Mouse (Mus musculus) splenic B cell, adult 2 months (primary cell): ENCODE measurements around the gene Dnah17.

Experiments
- DNase-seq: peaks from one replicate; pipeline ENCODE4 v3.0.0-alpha.2; 2011; ENCODE audit warnings: low read depth, low spot score
- H3K27me3 ChIP-seq: 2 replicates; pipeline ENCODE4 v1.6.1; 2012; ENCODE audit warnings: mild to moderate bottlenecking, low read length, moderate library complexity, mixed read lengths; ENCODE audit not compliant: control insufficient read depth, poor library complexity, insufficient read depth, severe bottlenecking
- H3K36me3 ChIP-seq: 2 replicates; pipeline ENCODE4 v1.6.1; 2012; ENCODE audit warnings: mild to moderate bottlenecking, low read length, moderate library complexity, mixed read lengths; ENCODE audit not compliant: control insufficient read depth, poor library complexity, insufficient read depth, severe bottlenecking

The Dnah17 gene

DNA sequence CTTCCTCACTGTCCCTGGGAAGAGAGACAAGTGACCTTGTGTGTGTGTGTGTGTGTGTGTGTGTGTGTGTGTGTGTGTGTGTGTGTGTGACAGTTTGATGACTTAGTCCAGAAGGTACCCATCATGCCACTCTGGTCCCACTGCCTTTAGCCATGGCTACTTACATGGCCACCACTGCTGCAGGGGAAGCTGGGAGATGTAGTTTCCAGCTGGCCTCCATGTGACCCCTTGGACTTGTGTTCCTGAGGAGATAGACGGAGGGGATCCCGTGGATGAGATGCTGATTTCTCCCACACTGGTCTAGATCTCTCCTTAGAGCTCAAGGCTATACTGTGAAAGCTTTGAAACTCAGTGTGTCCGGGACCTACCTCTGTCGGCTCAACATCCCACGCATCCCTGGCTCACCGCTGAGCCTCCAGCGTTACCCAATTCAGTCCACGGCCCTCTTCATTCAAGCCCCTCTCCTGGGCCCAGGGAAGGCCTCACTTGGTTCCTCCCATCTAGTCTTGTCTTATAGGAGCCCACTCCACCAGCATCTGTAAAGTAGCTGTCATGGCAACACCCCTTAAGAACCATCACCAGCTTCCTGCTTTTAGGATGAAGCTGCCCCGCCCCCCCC lies 2.8 kb upstream of the Dnah17 start:
- Histone ChIP-seq H3K27me3 (no peaks in the 10 kb centered on the region), H3K36me3 (no peaks in the 10 kb centered on the region)
- no peak for DNase-seq

GRCm38 (mm10) chr11:118132136-118132535 lies 1.7 kb upstream of the Dnah17 start:
- DNase-seq = no peak
- no peaks in the 10 kb centered on the region for H3K27me3 ChIP-seq
- no peaks in the 10 kb centered on the region for H3K36me3 ChIP-seq

GRCm38 (mm10) chr11:118129812-118130211 lies 622 bp downstream of the Dnah17 start:
- no peaks in the 10 kb centered on the region for H3K36me3 ChIP-seq
- DNase-seq = peak; percentile 57
- no peaks in the 10 kb centered on the region for H3K27me3 ChIP-seq

DNA sequence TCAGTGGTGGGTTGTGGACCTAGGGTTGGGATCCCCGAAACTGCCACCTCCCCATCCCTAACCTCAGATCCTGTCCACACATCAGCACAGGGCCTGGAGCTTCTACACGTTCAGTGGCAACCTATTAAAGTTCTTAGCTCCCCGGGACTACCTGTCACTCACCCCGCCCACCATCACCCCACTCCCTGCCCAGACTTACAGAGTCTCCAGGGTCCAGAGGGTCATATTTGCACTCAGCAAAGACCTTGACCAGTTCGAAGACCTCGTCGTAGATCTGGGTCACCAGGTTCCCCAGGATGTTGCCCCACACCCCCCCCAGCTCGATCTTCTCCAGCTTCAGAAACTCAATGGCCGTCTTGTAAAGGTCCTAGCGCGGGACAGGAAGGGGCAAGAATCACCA lies 8.8 kb downstream of the Dnah17 start:
- H3K27me3 ChIP-seq = no peaks in the 10 kb centered on the region
- no peak for DNase-seq
- H3K36me3 ChIP-seq = no peaks in the 10 kb centered on the region

- no peaks in the 10 kb centered on the region for H3K27me3 ChIP-seq
- no peaks in the 10 kb centered on the region for H3K36me3 ChIP-seq
- DNase-seq = no peak
Observed at GRCm38 (mm10) chr11:118118777-118119176, 11.7 kb downstream of the Dnah17 start.

GRCm38 (mm10) chr11:118114581-118115110 lies 15.8 kb downstream of the Dnah17 start:
- H3K36me3 ChIP-seq = no peaks in the 10 kb centered on the region
- peak; percentile 54 for DNase-seq
- no peaks in the 10 kb centered on the region for H3K27me3 ChIP-seq

GRCm38 (mm10) chr11:118113516-118114205 lies 16.8 kb downstream of the Dnah17 start:
- DNase-seq = no peak
- H3K27me3 ChIP-seq = no peaks in the 10 kb centered on the region
- no peaks in the 10 kb centered on the region for H3K36me3 ChIP-seq

GRCm38 (mm10) chr11:118104001-118104400 lies 26.4 kb downstream of the Dnah17 start:
- peak; percentile 95 for DNase-seq
- H3K27me3 ChIP-seq = no peaks in the 10 kb centered on the region
- H3K36me3 ChIP-seq = no peaks in the 10 kb centered on the region

DNA sequence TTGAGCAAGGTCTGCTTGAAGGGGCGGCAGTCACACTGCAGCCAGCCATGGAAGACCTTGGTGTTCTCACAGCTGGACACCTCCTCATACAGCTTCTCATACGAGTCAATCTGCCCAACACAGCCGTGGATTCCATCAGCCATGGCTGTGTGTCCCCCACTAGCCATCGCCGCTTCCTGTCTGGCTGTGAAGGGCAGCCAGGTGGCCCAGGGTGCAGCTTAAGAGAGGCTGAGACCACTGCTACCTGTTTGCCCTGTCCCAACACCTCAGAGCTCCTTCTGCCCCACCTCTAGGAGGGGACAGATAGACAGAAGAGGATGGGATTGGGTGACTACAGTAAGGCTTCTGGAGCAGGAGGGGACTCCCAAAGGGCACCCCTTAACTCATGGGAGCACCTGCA lies 27.1 kb downstream of the Dnah17 start:
- DNase-seq = peak; percentile 13
- H3K36me3 ChIP-seq = no peaks in the 10 kb centered on the region

DNA sequence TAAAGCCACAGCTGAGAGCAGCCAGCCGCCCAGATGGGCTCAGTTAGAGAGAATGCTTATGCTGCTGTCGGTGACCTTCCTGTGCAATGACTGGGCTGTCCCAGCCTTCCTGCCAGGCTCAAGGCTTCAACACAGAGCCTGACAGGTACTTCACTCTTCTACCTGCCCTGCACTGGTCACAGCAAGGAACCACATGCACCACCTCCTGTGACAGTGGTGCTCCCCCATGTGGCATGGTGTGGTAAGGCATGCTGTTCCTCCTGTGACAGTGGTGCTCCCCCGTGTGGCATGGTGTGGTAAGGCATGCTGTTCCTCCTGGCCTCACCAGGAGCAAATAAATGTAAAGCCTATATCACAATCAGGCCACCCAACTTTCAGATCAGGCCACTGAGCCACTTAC lies 27.6 kb downstream of the Dnah17 start:
- H3K27me3 ChIP-seq = no peaks in the 10 kb centered on the region
- peak; percentile 96 for DNase-seq
- no peaks in the 10 kb centered on the region for H3K36me3 ChIP-seq

More for the DNA sequence above, 27.1 kb downstream of the Dnah17 start:
- no peaks in the 10 kb centered on the region for H3K27me3 ChIP-seq

GRCm38 (mm10) chr11:118101133-118101532 lies 29.3 kb downstream of the Dnah17 start:
- Histone ChIP-seq H3K36me3 (no peaks in the 10 kb centered on the region), H3K27me3 (no peaks in the 10 kb centered on the region)
- DNase-seq = no peak

DNA sequence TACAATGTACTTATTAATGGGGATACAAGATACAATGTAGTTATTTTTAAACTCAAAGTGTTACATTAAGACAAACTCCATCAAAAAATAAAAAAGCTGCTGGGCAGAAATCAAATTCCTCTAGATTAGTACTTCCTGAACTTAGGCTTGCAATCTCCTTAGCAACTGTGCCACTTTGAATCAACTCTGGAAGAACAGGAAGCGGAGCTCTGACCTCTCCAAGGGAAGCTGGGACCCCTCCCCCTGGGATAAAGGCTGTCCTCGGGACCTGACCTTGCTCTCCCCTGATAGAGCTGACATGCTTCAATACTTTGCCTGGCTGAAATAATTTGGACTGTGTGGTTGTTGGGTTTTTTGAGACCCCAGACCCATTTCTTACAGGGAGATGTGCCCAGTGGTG lies 33.7 kb downstream of the Dnah17 start:
- DNase-seq = no peak
- Histone ChIP-seq H3K36me3 (no peaks in the 10 kb centered on the region), H3K27me3 (no peaks in the 10 kb centered on the region)

DNA sequence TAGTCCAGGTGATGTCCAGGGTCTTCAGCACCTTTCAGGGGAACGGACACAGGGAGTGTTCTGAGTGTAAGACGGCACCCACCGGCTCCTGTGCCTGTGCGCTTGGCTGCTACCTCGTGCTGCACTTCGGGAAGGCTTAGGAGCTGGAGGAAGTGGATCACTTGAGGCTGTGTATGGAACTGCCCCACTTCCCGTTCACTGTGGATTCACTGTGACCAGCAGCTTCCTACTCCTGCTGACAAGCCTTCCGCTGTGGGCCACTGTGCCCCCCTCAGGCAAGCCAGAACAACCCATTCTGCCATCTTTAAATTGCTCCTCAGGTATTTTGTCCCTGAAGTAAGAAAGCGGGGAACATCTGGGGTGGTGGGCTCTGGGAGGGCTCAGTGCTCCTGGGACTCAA lies 35.4 kb downstream of the Dnah17 start:
- DNase-seq = no peak
- H3K27me3 ChIP-seq = no peaks in the 10 kb centered on the region
- no peaks in the 10 kb centered on the region for H3K36me3 ChIP-seq

DNA sequence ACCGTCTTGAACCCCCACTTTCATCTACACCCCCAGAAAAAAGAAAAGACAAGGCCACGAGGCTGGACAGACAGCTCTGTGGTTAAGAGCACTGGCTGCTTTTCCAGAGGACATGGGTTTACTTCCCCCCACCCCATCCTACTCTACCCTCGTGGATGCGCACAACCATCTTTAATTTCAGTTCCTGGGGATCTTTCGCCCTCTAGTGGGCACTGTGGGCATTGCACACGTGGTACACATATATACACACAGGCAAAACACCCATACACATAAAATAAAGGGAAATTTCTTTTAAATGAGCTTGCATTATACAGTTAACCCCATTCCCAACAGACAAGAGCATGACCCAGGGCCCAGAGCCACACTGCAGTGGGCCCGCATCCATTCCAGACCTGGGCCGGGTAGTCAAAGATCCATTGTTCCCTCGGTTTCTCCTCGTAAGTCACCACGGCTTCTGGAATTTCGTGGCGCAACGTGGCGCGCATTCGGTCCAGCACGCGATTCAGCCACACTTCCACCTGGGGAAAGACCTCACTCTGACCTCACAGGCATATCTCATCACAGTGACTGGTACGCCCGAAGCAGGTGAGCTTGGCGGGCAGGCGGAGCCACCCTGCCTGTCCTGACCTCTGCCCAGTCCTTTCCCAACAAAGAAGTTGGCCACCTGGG lies 39.3 kb downstream of the Dnah17 start:
- peak; percentile 47 for DNase-seq
- Histone ChIP-seq H3K36me3 (no peaks in the 10 kb centered on the region), H3K27me3 (no peaks in the 10 kb centered on the region)

- no peak for DNase-seq
- no peaks in the 10 kb centered on the region for H3K27me3 ChIP-seq
- no peaks in the 10 kb centered on the region for H3K36me3 ChIP-seq
Observed at GRCm38 (mm10) chr11:118088896-118089295, 41.5 kb downstream of the Dnah17 start.
